ENCODE assay signal across 9 mouse cellular contexts in genomic region chr16:43579111-43579510, GRCm38 (mm10).
A peak's percentile ranks its signal among the peaks of the same experiment; 100 is the strongest.
DNase-seq lines count a peak whose midpoint lies in the region; ATAC-seq and TF ChIP-seq lines count a peak whose summit lies in the region.
"Had no signal": no experiment of that assay in that cellular context is flagged by ENCODE, and none has a peak within 500 bp of the region (broad histone marks: within the 10 kb centered on the region; RNA-seq: fewer than 3 reads in every experiment).

No protein-coding gene starts in this region.

- peaks cover 19% of the 10 kb centered on the region for H3K36me3 ChIP-seq in midbrain, embryonic 10.5 days
- peaks cover 7% of the 10 kb centered on the region for H3K36me3 ChIP-seq in midbrain, embryonic 16.5 days (ENCODE audit: control insufficient read depth, insufficient read depth, low read length)
- H3K36me3 ChIP-seq in thymus, adult 2 months (ENCODE audit: control insufficient read depth, insufficient read depth, low read length): no peaks in the 10 kb centered on the region
- peaks cover 24% of the 10 kb centered on the region for H3K36me3 ChIP-seq in hindbrain, embryonic 10.5 days
- H3K36me3 ChIP-seq: limb, embryonic 10.5 days had no signal

- H3K9me3 ChIP-seq in midbrain, embryonic 10.5 days (replicated peaks): no peaks in the 10 kb centered on the region
- H3K9me3 ChIP-seq in midbrain, embryonic 16.5 days (replicated peaks; ENCODE audit: control insufficient read depth, low read length, poor library complexity, severe bottlenecking): no peaks in the 10 kb centered on the region
- no peaks in the 10 kb centered on the region for H3K9me3 ChIP-seq in hindbrain, embryonic 10.5 days
- H3K9me3 ChIP-seq: limb, embryonic 10.5 days; megakaryocyte, embryonic 14.5 days had no signal

- WGBS in midbrain, embryonic 10.5 days: 92% methylated on average over 4 of the region's 4 CpGs
- WGBS in midbrain, embryonic 16.5 days: 92% methylated on average over 4 of the region's 4 CpGs
- 97% methylated on average over 4 of the region's 4 CpGs for WGBS in thymus, adult 2 months
- 92% methylated on average over 4 of the region's 4 CpGs for WGBS in hindbrain, embryonic 10.5 days

- no peak for TF ChIP-seq CTCF in thymus, adult 2 months (IDR thresholded peaks at IDR 0.05; ENCODE audit: borderline replicate concordance, control insufficient read depth, extremely low read depth, insufficient read depth, low read length, poor library complexity)

- no peak overlapping the region for H3K4me3 ChIP-seq in midbrain, embryonic 10.5 days
- H3K4me3 ChIP-seq in midbrain, embryonic 16.5 days (ENCODE audit: low read depth, low read length): no peak overlapping the region
- H3K4me3 ChIP-seq in thymus, adult 2 months (ENCODE audit: control insufficient read depth, insufficient read depth, low read length): no peak overlapping the region
- H3K4me3 ChIP-seq in hindbrain, embryonic 10.5 days: no peak overlapping the region
- H3K4me3 ChIP-seq: limb, embryonic 10.5 days; megakaryocyte, embryonic 14.5 days had no signal

- H3K9ac ChIP-seq in midbrain, embryonic 16.5 days (ENCODE audit: low read depth, low read length): no peak overlapping the region

- H3K27ac ChIP-seq in midbrain, embryonic 10.5 days (replicated peaks): peak overlapping the region; percentile 46; the same call in 1 of the 2 replicates
- no peak overlapping the region for H3K27ac ChIP-seq in midbrain, embryonic 16.5 days (ENCODE audit: low read length)
- H3K27ac ChIP-seq in thymus, adult 2 months (ENCODE audit: control insufficient read depth, insufficient read depth, low read length): no peak overlapping the region
- no peak overlapping the region for H3K27ac ChIP-seq in hindbrain, embryonic 10.5 days
- H3K27ac ChIP-seq: limb, embryonic 10.5 days had no signal

- no peak for DNase-seq in midbrain, embryonic 10.5 days (ENCODE audit: low spot score)
- peak; percentile 79 to 89 for DNase-seq in cerebellum, postnatal 14 days
- peak; percentile 42 to 60 for DNase-seq in heart, postnatal 14 days
- no peak for DNase-seq in thymus, adult 2 months
- no peak for DNase-seq in right cerebral cortex, postnatal 36 days (ENCODE audit: low spot score in 2 of 2)
- no peak for DNase-seq in hindbrain, embryonic 10.5 days (ENCODE audit: low spot score)

- peaks cover 60% of the 10 kb centered on the region for H3K4me1 ChIP-seq in midbrain, embryonic 10.5 days
- peaks cover 16% of the 10 kb centered on the region for H3K4me1 ChIP-seq in midbrain, embryonic 16.5 days (ENCODE audit: control insufficient read depth, insufficient read depth, low read length)
- peaks cover 4% of the 10 kb centered on the region for H3K4me1 ChIP-seq in thymus, adult 2 months (replicated peaks; ENCODE audit: control insufficient read depth, insufficient read depth, low read length)
- peaks cover 44% of the 10 kb centered on the region for H3K4me1 ChIP-seq in hindbrain, embryonic 10.5 days (replicated peaks)

- no peaks in the 10 kb centered on the region for H3K27me3 ChIP-seq in midbrain, embryonic 10.5 days (ENCODE audit: low read depth, poor library complexity, severe bottlenecking)
- no peaks in the 10 kb centered on the region for H3K27me3 ChIP-seq in midbrain, embryonic 16.5 days (ENCODE audit: control insufficient read depth, insufficient read depth, low read depth, low read length)
- no peaks in the 10 kb centered on the region for H3K27me3 ChIP-seq in thymus, adult 2 months (ENCODE audit: control insufficient read depth, insufficient read depth, low read length)
- no peaks in the 10 kb centered on the region for H3K27me3 ChIP-seq in hindbrain, embryonic 10.5 days (ENCODE audit: insufficient read depth, poor library complexity, severe bottlenecking)
- H3K27me3 ChIP-seq: megakaryocyte, embryonic 14.5 days had no signal

- no peak for TF ChIP-seq POLR2A in thymus, adult 2 months (IDR thresholded peaks at IDR 0.05; ENCODE audit: control insufficient read depth, extremely low read depth, insufficient read depth, low read length, poor library complexity)

- H3K4me2 ChIP-seq in midbrain, embryonic 16.5 days (ENCODE audit: low read length): no peak overlapping the region

- ATAC-seq in midbrain, embryonic 16.5 days: no peak

- intact Hi-C loops in heart, postnatal 14 days (cut with DNase I): loop anchor here (5.0 to 10.0 kb wide), 2 partner anchors 214 to 667 kb away; no protein-coding TSS in a partner anchor

Comparison
In these comparisons a context has a peak if more than half of its experiments do, and no peak if none do; other contexts are left out.
1. DNase-seq: peak in cerebellum, postnatal 14 days (2 of 2) and heart, postnatal 14 days (2 of 2); none in midbrain, embryonic 10.5 days (single experiment), thymus, adult 2 months (single experiment), right cerebral cortex, postnatal 36 days (0 of 2) and hindbrain, embryonic 10.5 days (single experiment).